In genomic region chr11:8136666-8137065, GRCm38 (mm10) we compare ENCODE assay signal across 11 mouse cellular contexts.
DNase-seq lines count a peak whose midpoint lies in the region.
"Had no signal": no experiment of that assay in that cellular context is flagged by ENCODE, and none has a peak within 500 bp of the region (broad histone marks: within the 10 kb centered on the region; RNA-seq: fewer than 3 reads in every experiment).

No protein-coding gene starts in this region.

- peak; percentile 19 for DNase-seq in kidney, adult 11 months
- no peak for DNase-seq in kidney, postnatal 4 days
- DNase-seq in kidney, adult 9 months, result peak; percentile 61
- no peak for DNase-seq in kidney, adult 18-20 months
- DNase-seq in kidney, postnatal 14 days, result peak; percentile 17
- DNase-seq in kidney, postnatal 36 days, result peak; percentile 33 to 39
- no peak for DNase-seq in neural tube, embryonic 10.5 days (ENCODE audit: extremely low spot score, low spot score)
- DNase-seq: B cell, adult 2 months; cerebellum, adult 11 months; cerebellum, adult 9-11 months; gastrocnemius, adult 2 months had no signal

Comparison
In these comparisons a context has a peak if more than half of its experiments do, and no peak if none do; other contexts are left out.
1. DNase-seq: peak in kidney, adult 11 months (single experiment), kidney, adult 9 months (single experiment), kidney, postnatal 14 days (single experiment) and kidney, postnatal 36 days (2 of 2); none in kidney, postnatal 4 days (0 of 2), kidney, adult 18-20 months (single experiment) and neural tube, embryonic 10.5 days (single experiment).